Mouse (Mus musculus): ENCODE measurements around the gene Nutm1. TPM values are rescaled to one million over a fixed set of nuclear protein-coding genes. Genes with fewer than 3 reads are reported as not detected.

Gene Nutm1
- polyA plus RNA-seq, 1 experiment from 2014 or later, result 0.10 TPM

- H3K4me3 ChIP-seq (ENCODE audit: low read depth, low read length), result no peak overlapping the region
- no peak for ATAC-seq (ENCODE audit: low FRiP score, low TSS enrichment)
- H3K9ac ChIP-seq (ENCODE audit: low read length), result no peak overlapping the region
- WGBS, result 65% methylated on average over 4 of the region's 4 CpGs
- H3K4me2 ChIP-seq (replicated peaks; ENCODE audit: low read depth), result no peak overlapping the region
- H3K4me1 ChIP-seq (replicated peaks; ENCODE audit: control insufficient read depth, insufficient read depth), result no peaks in the 10 kb centered on the region
- H3K9me3 ChIP-seq (ENCODE audit: control insufficient read depth, low read length), result no peaks in the 10 kb centered on the region
- H3K27ac ChIP-seq (replicated peaks), result no peak overlapping the region
- H3K27me3 ChIP-seq (ENCODE audit: control insufficient read depth, insufficient read depth, low read length), result no peaks in the 10 kb centered on the region
- H3K36me3 ChIP-seq (ENCODE audit: control insufficient read depth, insufficient read depth, low read length), result no peaks in the 10 kb centered on the region
- no peak for DNase-seq (ENCODE audit: low spot score)
- TF ChIP-seq CTCF (IDR thresholded peaks at IDR 0.05; ENCODE audit: low read depth) (no peak), EP300 (optimal IDR thresholded peaks at IDR 0.05) (no peak)
Observed at GRCm38 (mm10) chr2:112224356-112224755, 34.7 kb downstream of the Nutm1 start.

DNA sequence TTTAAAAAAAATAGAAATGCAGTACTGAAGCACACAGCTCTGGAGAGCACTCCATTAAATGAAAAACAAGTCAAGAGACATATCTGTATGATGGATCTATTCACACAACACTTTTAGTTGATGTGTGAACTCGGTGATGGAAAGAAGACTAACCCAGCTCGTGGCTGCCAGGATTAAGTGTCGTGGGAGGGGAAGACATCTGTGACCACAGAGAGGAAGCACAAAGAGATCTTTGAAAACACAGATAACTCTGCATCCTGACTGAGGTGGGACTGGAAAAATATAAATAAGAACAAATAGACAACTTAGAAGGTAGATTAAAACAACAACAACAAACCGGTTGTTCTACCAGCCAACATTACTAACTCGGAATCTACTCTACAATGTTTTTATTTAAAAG, 36.5 kb downstream of the Nutm1 start:
- H3K27ac ChIP-seq (replicated peaks), result no peak overlapping the region
- H3K36me3 ChIP-seq (ENCODE audit: control insufficient read depth, insufficient read depth, low read length), result no peaks in the 10 kb centered on the region
- ATAC-seq (ENCODE audit: low FRiP score, low TSS enrichment) (no peak), DNase-seq (ENCODE audit: low spot score) (no peak)
- 66% methylated on average over 5 of the region's 5 CpGs for WGBS
- no peaks in the 10 kb centered on the region for H3K9me3 ChIP-seq (ENCODE audit: control insufficient read depth, low read length)
- TF ChIP-seq EP300 (optimal IDR thresholded peaks at IDR 0.05) (no peak), CTCF (IDR thresholded peaks at IDR 0.05; ENCODE audit: low read depth) (no peak)
- H3K4me3 ChIP-seq (ENCODE audit: low read depth, low read length), result no peak overlapping the region
- no peak overlapping the region for H3K4me2 ChIP-seq (replicated peaks; ENCODE audit: low read depth)
- H3K27me3 ChIP-seq (ENCODE audit: control insufficient read depth, insufficient read depth, low read length), result no peaks in the 10 kb centered on the region
- H3K9ac ChIP-seq (ENCODE audit: low read length), result no peak overlapping the region
- no peaks in the 10 kb centered on the region for H3K4me1 ChIP-seq (replicated peaks; ENCODE audit: control insufficient read depth, insufficient read depth)

GRCm38 (mm10) chr2:112220880-112221279, 38.2 kb downstream of the Nutm1 start:
- 74% methylated on average over 5 of the region's 5 CpGs for WGBS
- no peak overlapping the region for H3K4me3 ChIP-seq (ENCODE audit: low read depth, low read length)
- TF ChIP-seq EP300 (optimal IDR thresholded peaks at IDR 0.05) (no peak), CTCF (IDR thresholded peaks at IDR 0.05; ENCODE audit: low read depth) (no peak)
- H3K36me3 ChIP-seq (ENCODE audit: control insufficient read depth, insufficient read depth, low read length), result no peaks in the 10 kb centered on the region
- peak; percentile 47 for DNase-seq (ENCODE audit: low spot score)
- H3K4me2 ChIP-seq (replicated peaks; ENCODE audit: low read depth), result no peak overlapping the region
- H3K4me1 ChIP-seq (replicated peaks; ENCODE audit: control insufficient read depth, insufficient read depth), result no peaks in the 10 kb centered on the region
- H3K9ac ChIP-seq (ENCODE audit: low read length), result no peak overlapping the region
- ATAC-seq (ENCODE audit: low FRiP score, low TSS enrichment), result peak; percentile 74; the same call in 1 of the 2 replicates
- no peaks in the 10 kb centered on the region for H3K9me3 ChIP-seq (ENCODE audit: control insufficient read depth, low read length)
- no peaks in the 10 kb centered on the region for H3K27me3 ChIP-seq (ENCODE audit: control insufficient read depth, insufficient read depth, low read length)
- no peak overlapping the region for H3K27ac ChIP-seq (replicated peaks)

GRCm38 (mm10) chr2:112217614-112218013, 41.5 kb downstream of the Nutm1 start:
- H3K36me3 ChIP-seq (ENCODE audit: control insufficient read depth, insufficient read depth, low read length), result no peaks in the 10 kb centered on the region
- H3K27me3 ChIP-seq (ENCODE audit: control insufficient read depth, insufficient read depth, low read length), result no peaks in the 10 kb centered on the region
- no peaks in the 10 kb centered on the region for H3K4me1 ChIP-seq (replicated peaks; ENCODE audit: control insufficient read depth, insufficient read depth)
- no peaks in the 10 kb centered on the region for H3K9me3 ChIP-seq (ENCODE audit: control insufficient read depth, low read length)
- TF ChIP-seq CTCF (IDR thresholded peaks at IDR 0.05; ENCODE audit: low read depth) (no peak), EP300 (optimal IDR thresholded peaks at IDR 0.05) (no peak)
- no peak overlapping the region for H3K4me3 ChIP-seq (ENCODE audit: low read depth, low read length)
- DNase-seq (ENCODE audit: low spot score) (no peak), ATAC-seq (ENCODE audit: low FRiP score, low TSS enrichment) (no peak)
- 62% methylated on average over 6 of the region's 6 CpGs for WGBS
- no peak overlapping the region for H3K27ac ChIP-seq (replicated peaks)
- H3K9ac ChIP-seq (ENCODE audit: low read length), result no peak overlapping the region
- H3K4me2 ChIP-seq (replicated peaks; ENCODE audit: low read depth), result no peak overlapping the region

DNA sequence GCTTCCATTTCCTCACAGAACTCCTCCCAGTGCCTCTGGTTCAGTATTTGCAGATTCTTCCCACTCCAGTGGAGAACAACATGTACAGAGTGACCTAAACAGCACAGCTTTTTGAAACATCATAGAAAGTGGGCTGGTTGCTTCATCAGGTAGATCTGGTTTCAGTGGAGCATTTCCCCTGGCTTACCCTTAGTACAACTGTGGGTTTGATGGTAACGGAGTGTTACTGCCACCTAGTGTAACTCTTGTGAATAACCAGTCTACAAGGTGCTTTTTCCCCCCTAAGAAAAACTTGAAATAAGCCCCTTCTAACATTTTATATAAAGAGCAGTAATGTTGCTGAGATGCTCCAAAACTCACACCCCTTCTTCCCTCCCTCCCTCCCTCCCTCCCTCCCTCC, 43.1 kb downstream of the Nutm1 start:
- Histone ChIP-seq H3K9ac (ENCODE audit: low read length) (no peak overlapping the region), H3K36me3 (ENCODE audit: control insufficient read depth, insufficient read depth, low read length) (no peaks in the 10 kb centered on the region), H3K27ac (replicated peaks) (no peak overlapping the region), H3K4me1 (replicated peaks; ENCODE audit: control insufficient read depth, insufficient read depth) (no peaks in the 10 kb centered on the region), H3K27me3 (ENCODE audit: control insufficient read depth, insufficient read depth, low read length) (no peaks in the 10 kb centered on the region), H3K4me3 (ENCODE audit: low read depth, low read length) (no peak overlapping the region), H3K9me3 (ENCODE audit: control insufficient read depth, low read length) (no peaks in the 10 kb centered on the region), H3K4me2 (replicated peaks; ENCODE audit: low read depth) (no peak overlapping the region)
- 7% methylated on average over 1 of the region's 1 CpGs for WGBS
- ATAC-seq (ENCODE audit: low FRiP score, low TSS enrichment) (peak; percentile 38; the same call in 1 of the 2 replicates), DNase-seq (ENCODE audit: low spot score) (no peak)
- TF ChIP-seq EP300 (optimal IDR thresholded peaks at IDR 0.05) (no peak), CTCF (IDR thresholded peaks at IDR 0.05; ENCODE audit: low read depth) (peak; percentile 79)

GRCm38 (mm10) chr2:112210699-112211098, 48.4 kb downstream of the Nutm1 start:
- no peak for ATAC-seq (ENCODE audit: low FRiP score, low TSS enrichment)
- DNase-seq (ENCODE audit: low spot score), result no peak
- TF ChIP-seq CTCF (IDR thresholded peaks at IDR 0.05; ENCODE audit: low read depth) (no peak), EP300 (optimal IDR thresholded peaks at IDR 0.05) (no peak)
- Histone ChIP-seq H3K36me3 (ENCODE audit: control insufficient read depth, insufficient read depth, low read length) (no peaks in the 10 kb centered on the region), H3K27me3 (ENCODE audit: control insufficient read depth, insufficient read depth, low read length) (no peaks in the 10 kb centered on the region), H3K4me2 (replicated peaks; ENCODE audit: low read depth) (no peak overlapping the region), H3K4me3 (ENCODE audit: low read depth, low read length) (no peak overlapping the region), H3K27ac (replicated peaks) (no peak overlapping the region), H3K4me1 (replicated peaks; ENCODE audit: control insufficient read depth, insufficient read depth) (no peaks in the 10 kb centered on the region), H3K9me3 (ENCODE audit: control insufficient read depth, low read length) (no peaks in the 10 kb centered on the region), H3K9ac (ENCODE audit: low read length) (no peak overlapping the region)
- 76% methylated on average over 2 of the region's 2 CpGs for WGBS

Measured in stomach, postnatal 0 days (tissue).